Mouse (Mus musculus): Measurements from ENCODE around the gene Myo1f. TPM values are rescaled to one million over a fixed set of nuclear protein-coding genes. Genes with fewer than 3 reads are reported as not detected.

Myo1f gene
- 1 to 10 TPM; 1.4 to 1.8 TPM for total RNA-seq (2021)

DNA sequence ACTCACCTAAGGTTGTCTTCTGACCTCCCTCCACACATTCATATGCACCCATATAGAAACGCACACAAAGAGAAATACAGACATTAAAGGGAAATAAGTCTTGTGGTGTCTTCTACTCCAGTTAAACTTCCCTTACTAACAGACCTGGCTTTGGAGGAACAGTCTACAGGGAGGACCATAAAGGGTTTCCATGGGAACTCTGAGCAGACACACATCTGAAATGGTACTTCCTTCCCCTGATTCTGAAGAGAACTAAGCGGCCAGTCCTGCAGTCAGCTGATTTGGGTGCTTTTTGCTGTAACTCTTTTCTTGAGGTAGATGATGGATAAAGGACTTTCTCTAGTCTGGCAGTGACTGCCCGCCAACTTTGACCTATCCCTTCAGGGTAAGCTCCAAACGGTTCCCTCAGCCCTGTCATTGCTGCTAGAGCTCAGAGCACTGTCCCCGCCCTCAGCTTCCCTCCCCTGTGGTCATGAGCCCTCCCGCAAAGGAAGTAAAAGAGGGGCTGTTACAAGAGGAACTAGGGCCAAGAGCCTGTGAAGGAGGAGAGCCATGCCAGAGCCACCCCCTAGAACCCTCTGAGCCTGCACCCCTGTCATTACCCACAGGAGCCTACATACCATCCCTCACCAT, at the start of gene Myo1f:
Gene Myo1f, plus strand, starts transcription at position 485 of the 633 bp plus-strand sequence.
- peak in 1 of 2 experiments; percentile 18 for DNase-seq

DNA sequence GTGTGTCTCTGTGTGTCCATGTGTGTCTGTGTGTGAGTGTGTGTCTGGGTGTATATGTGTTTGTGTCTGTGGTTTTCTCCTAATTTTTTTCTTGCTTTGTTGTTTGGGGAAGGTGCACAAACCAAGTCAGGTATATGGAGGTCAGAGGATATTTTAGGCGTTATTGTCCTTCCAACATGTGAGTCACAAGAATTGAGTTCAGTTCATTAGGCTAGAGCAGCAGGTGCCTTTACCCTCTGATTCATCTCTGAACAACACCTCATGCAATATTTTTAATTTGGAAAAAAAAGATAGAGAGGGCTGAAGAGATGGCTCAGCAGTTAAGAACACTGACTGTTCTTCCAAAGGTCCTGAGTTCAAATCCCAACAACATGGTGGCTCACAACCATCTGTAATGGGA, 47.1 kb upstream of the Myo1f start:
- no peak for DNase-seq

DNA sequence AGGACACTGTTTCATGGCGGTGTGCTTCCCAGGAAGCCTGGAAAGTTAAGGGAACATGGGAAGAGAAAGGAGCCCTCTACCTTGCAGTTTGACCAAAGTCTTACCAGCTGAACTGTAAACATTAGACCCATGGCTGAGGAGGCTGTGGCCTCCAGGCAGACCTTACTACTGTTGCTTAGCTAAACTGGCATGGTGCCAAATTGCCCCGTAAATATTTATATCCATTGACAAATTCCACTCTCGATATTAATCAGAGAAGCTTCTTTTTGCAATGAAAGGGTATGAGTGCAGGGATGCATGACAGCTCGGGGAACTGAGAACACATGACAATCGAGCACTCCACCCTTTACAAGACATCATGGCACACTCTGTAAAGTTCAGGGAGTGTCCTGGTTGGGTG, 45.3 kb upstream of the Myo1f start:
- DNase-seq: no peak

DNA sequence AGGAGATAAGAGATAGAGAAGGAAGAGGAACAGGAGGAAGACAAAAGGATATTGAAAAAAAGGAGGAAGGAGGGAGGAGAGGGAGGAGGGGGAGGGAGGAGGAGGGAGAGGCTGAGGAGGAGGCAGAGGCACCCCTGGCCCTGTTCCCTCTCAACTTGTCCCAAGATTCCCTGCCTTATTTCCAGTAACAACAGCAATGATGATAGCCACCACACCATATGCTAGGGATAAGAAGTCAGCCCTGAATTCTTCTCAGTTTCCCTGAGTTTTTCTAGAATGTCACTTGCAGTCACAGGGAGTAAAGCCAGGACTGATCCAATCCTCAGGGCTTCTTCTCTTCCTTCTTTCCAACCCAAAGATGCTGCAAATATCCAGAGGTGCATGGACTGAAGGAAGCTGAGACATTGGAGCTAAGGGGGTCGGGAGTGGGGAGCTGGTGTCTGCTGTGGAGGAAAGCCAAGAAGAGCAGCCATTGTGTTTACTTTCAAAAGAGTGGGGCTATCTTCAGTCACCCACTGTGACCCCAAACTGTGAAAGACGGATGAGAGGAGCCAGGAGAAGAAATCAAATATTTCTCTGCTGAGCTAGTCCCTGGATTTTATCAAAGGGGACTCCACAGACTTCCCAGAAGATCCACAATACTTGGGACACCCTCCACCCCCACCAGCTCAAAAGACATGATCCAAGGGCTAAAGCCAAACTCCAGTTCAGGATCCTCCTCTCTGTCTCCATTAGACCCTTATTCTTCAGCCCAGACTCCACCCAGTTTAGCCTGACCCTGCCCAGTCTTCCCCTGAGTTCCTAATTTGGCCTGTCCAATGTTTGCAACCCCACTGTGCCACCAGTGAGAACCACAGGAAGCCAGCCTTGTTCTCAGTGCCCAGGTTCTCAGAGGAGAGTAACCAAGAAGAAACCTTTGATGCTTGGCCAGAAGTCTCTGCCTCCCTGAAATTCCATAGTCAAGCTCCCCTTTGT, 42.8 kb upstream of the Myo1f start:
- DNase-seq: no peak

DNA sequence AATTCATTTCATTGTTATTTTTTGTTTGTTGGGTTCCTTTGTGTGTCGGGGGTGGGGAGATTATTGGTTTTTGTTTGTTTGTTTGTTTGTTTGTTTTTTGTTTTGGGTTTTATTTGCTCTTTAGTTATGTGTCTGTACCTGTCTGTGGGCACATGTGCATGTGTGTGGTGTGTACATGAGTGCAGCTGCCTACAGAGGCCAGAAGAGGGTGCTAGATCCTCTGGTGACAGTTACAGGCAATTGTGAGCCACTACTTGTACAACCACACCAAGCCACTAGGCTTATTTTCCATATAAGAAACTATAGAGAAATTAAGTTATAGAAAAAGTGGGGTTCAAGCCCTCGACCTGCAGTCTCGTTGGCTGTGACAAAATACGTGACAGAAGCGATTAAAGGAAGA, 41.6 kb upstream of the Myo1f start:
- no peak for DNase-seq

DNA sequence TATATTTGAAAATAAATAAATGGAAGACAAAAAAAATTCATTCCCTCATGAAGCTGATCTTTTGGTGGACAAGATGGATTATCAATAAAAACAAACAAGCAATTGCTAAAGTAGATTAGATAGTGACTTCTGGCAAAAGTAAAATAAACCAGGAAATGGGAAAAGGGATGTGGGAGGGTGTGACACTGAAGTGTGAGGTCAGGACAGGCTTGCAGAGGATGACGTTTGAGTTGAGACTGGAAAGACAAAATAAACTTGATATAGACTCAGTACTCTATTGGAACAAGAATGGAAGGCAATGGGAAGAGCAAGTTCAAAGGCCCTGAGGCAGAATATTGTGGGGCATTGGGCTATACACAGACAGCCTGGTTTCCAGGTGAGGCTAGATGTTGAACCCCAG, 35.1 kb upstream of the Myo1f start:
- DNase-seq: no peak

DNA sequence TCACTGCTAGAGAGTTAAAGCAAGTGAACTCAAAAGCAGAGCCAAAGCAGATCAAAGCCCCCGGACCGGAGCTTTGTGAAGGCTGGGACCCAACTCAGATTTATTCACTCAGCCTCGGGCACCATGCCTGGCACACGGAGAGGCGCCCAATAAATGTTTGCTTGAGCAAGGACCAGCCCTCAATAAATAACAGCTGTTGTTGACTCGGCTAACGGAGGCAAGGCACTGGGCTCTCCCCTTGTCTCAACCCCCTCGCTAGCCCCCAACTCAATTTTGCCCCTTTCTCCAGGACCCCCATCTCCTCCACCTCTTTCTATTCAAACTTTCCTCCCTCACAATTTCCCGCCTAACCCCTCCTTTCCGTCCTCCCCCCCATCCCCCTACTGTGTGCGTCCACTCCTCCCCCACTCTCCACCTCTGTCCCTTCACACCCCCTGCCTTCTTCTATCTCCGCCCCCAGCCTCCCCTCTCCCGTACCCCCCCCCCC, 32.0 kb upstream of the Myo1f start:
- peak in 1 of 2 experiments; percentile 18 for DNase-seq

DNA sequence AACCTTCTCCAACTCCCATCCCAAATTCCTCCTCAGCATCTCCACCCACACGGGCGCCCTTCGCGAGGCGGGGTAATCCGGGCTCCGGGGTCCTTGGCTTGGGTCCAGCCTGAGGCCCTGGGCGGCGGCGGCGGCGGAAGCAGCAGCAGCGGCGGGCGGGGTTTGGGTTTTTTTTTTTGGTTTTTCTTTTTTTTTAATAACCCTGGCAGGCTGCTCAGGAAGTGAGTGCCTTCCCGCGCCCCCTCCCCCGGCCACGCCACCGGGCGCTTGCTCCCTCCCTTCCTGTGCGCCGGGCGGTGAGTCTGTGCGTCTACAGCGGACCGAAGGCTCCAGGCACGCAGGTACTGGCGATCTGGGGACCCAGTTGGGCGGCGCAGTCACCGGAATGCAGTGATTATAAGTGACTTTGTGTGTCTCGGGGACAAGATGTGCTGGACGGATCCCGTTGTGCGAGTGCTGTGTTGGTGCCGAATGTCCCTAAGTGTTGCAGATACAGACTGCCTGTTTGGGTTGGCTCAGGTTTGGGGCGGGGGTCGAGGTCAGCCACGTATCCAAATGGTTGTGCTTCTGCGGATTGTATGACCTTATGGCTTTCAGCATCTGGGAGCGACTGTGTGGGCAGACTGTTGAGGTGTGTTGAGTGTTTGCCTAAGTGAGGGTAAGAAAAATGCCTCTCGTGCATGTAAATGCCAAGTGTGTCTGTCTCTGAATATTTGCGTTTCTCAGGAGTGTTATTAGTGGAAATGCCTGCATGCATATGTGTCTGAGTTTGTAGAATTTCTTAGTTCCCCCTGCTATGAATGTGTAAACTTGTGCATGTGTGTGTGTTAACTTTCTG, 31.4 kb upstream of the Myo1f start, which contains the start of gene Adamts10:
Gene Adamts10, plus strand, starts transcription at position 287 of the 838 bp plus-strand sequence.
- peak; percentile 31 to 38 for DNase-seq

DNA sequence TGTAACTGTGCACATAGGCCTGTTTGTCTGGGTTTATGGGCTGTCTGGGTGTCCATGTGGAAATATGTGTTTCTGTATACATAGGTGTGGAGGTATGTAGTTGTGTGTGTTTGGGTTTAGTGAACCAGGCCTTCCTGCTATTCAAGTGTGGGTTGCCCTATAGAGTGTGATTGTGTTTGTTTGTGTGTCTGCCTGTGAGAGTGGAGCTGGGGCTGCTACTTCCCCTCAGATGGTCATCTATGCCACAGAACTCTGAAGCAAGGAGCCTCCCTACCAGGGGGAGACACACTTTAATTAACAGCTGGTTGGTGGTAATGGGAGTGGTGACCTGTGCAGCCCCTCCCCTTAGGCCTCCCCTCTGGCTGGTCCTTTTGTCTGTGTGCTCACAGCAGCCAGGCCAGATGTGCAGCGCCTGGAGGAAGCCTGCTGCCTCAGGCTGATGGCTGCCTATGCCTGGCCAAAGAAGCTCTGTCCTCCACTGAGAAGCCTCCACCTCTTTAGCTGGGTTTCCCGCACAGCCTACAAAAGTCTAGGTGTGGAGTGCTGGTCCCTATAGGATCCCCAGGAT, 30.6 kb upstream of the Myo1f start:
- DNase-seq: no peak

DNA sequence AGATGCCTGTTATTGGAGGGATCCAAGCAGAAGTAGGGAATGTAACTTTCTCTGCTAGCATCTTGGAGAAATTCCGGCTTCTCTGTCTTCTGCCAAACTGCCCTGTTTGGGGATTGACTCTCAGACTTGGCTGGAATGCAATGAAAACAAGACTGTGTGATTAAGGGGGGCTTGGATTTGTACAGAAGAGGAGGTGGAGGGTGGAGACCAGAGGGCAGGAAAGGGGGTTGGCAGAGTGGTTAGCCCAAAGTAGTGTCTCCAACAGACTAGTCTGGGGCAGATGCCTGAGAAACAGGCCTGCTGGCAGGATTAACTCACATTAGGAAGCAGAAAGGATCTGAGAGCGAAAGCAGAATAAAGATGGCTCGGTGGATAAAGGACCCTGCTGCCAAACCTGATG, 29.0 kb upstream of the Myo1f start:
- DNase-seq: no peak

DNA sequence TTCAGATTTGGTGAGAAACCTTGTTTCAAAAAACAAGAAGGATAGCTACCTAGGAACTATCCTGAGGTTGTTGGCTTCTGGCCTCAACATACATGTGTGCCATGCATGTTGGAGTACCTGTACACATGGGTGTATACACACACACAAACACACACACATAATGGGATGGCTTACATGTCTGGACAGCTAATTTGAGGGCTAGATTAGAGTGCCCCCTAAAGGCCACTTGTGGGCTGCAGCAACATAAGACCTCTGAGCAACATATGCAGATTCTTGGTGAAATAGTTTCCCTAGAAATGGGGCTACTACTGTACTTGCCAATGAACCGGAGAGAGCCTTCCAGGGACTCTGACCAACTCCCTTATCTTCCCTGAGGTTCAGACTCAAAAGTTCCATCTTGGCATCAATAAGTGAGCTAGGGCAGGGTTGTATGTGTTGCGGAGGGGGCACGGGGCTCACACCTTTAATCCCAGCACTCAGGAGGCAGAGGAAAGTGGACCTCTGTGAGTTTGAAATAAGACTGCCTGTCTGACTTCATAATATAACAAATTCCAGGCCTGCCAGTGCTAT, 16.3 kb upstream of the Myo1f start:
- DNase-seq: peak in 1 of 2 experiments; percentile 33

DNA sequence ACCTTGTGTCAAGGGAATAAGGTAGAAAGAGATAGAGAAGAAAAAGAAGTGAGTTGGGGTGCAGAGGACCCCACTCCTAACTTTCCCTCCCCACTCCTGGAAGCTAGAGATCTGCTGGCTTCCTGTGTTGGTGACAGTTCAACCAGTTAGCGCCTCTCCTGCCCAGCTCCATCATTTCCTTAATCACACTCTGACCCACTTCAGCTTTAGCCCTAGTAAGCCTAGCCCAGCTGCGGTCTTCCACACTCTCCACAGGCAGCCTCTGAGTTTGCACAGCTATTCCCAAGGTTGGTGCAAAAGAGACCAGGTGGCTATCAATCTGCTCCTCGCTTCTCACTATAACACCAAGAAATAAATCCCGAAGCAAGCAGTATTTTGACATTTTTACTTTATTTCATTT, 15.6 kb upstream of the Myo1f start:
- DNase-seq: no peak

DNA sequence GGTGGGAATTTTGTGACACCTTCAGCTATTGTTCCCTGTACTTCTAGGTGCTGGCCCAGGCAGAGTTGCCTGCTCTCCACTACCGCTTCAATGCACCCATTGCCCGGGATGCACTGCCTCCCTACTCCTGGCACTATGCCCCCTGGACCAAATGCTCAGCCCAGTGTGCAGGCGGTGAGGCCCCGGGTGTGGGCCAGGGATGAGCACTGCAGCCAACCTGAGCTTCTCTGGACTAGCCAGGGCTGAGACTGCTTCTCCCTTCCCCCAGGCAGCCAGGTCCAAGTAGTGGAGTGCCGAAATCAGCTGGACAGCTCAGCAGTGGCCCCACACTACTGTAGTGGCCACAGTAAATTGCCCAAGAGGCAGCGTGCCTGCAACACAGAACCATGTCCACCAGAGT, 6.3 kb upstream of the Myo1f start:
- DNase-seq: no peak

DNA sequence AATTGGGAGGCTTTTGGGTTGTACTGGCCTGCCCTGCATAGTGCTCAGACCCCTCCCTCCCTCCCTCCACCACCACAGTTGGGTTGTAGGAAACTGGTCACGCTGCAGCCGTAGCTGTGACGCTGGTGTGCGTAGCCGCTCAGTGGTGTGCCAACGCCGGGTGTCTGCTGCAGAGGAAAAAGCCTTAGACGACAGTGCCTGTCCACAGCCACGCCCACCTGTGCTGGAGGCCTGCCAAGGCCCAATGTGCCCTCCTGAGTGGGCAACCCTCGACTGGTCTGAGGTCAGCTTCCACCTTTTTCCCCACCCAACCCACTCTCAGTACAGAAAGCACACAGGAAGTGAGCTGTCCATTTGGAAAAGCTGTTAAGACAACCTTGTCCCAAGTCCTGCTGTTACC, 5.1 kb upstream of the Myo1f start:
- DNase-seq: no peak

DNA sequence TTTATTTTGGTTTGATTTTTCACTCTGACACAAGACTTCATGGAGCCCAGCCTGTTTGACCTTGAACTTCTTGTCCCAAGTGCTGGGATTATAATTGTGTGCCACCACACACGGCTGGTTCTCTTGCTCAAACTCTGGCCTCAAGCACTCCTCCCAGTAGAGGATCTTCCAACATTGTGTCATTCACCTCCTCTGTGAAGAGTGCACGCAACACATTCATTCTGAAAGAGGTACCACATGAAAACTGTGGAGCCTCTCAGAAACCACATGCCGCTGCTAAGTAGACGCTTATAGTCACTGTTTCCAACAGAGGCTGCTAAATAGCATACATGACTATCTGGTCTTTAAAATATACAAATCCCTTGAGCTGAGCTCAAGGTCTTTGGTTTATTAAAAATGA, 3.4 kb upstream of the Myo1f start:
- DNase-seq: no peak

DNA sequence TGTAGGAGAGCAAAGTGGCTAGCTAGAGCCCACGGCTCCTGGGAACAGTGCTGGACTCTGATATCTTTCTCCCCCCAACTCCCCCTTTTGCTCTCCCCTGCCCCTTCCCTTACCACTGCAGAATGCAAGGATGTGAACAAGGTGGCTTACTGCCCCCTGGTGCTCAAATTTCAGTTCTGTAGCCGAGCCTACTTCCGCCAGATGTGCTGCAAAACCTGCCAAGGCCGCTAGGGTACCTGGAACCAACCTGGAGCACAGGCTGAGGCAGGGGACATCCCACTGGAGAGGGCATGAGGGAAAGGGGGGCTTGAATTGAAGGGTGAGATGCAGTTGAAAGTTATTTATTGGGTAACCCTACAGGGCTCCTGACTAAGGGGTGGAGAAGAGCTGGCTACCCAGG, 2.5 kb upstream of the Myo1f start:
- no peak for DNase-seq

DNA sequence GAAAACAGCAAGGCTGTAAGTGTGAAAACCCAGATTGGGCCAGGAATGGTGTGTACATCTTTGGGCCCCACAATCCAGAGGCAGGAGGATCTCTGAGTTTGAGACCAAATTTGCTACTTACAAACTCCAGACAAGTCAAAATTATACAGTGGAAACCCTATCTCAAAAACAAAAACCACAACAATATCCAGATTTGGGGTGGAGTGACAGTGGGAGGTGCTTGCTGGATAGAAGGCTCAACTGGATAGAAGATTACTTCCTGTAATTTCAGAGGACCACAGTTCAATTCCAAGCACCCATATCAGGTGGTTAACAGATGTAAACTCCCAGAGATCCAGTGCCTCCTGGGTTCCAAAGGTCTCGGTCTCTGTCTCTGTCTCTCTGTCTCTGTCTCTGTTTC, 971 bp upstream of the Myo1f start:
- DNase-seq: no peak

DNA sequence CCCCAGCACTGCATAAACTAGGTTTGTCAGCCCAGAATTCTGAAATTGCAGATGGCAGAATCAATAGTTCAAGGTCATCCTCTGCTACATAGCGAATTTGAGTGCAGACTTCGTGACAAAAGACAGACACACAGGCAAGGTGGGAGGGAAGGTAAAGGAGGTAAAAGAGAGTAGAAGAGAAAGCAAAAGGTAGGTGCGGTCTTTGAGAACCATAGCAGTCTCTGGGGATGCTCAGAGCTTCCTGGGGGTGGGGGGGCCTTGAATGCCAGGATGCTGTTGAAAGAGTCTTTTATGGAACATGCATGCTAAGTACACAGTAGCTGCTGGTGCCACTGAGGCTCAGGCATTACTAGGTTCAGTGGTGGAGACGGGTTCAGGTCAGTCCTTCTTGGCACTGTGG, 2.4 kb downstream of the Myo1f start:
- DNase-seq: no peak

DNA sequence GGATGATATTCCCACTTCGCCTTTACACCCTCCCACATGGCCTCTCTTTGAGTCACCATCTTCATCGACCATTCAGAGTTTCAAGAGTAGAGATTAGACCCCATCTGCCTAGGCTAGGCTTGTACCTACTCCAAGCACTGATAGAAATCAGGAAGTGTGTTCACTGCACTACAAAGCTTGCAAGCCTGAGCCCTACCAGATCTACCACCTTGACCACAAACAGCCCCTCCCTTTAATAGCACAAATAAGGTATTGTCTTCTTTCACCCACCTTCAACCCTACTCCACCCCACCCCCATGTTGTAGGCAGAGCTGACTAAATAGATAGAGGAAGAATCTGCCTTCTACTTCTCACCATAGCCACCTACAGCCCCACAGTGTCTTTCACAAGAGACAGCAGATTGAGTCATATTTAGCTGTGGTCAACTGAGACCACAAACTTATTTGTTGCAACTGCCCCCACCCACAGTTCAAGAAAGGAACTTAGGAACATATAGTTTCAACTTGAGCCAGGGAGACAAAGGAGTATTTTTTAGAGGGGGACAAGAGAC, 8.1 kb downstream of the Myo1f start:
- DNase-seq: no peak

DNA sequence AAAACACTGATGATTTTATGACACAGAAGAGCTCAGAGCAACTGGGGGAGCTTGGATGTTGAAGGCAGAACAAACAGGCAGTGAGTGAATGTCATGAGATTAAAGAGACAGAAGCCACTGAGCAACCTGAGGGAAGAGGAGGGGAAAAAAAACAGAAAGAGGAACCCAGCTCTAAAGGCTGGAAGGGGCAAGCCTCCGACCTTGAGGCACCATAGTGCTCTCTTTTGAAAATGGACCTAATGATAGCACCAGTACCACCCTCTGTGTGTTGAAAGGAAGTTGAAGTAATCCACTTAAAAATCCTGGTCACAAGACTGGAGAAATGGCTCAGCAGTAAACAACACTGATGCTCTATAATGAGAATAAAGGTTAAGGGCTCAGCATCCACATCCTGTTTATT, 9.1 kb downstream of the Myo1f start:
- no peak for DNase-seq

DNA sequence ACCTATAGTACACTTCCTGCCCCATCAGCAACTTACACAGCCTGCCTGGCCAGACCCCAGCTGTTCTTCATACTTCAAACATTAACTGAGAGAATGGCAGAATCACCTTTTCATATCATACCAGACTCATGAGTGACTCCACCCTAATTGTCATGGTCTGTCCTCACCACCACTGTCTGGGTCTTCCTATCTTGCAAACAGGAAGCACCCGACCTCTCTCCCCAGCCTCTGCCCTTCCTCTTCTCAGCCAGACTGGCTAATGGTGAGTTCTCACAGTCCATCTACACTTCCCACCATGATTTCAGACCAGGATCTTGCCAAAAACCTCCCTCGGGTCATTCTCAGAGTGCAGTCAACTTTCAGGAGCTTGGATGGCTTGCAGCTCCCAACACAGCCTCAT, 10.7 kb downstream of the Myo1f start:
- no peak for DNase-seq

DNA sequence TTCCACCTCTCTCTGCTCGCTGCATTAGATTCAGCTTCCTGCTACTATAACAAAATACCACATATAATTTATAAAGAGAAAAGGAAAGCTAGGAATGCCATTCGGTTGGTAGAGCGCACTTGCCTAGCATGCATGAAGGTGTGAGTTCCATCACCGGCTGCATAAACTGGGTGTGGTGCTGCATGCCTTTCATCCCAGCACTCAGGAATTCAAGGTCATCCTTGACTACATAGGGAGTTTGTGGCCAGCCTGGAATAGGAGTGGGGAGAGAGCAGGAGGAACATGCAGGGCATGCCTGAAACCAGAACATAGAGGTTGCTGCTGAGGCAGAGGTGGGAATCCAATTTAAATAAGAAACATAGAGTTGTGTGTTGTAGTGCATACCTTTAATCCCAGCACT, 28.6 kb downstream of the Myo1f start:
- no peak for DNase-seq
